Comparison of ENCODE assay signal across 25 mouse cellular contexts in the genomic region with DNA sequence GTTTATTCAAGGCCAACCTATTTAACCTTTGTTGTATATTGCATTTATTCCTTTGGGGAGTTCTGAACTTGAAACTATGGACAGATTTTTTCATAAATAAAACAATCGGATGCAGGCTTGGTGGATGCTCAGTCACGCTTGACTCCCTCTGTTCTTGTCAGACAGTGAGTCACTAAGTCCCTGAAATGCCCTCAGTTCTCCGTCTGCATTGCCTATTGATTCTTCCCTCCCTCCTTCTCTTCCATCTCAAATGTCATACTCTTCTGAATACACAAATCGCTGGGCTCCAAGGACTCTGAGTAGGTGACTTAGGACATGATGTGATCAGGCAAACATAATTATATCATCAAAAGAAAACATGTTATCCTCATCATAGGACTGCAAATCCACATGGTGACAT.
DNase-seq lines count a peak whose midpoint lies in the region; ATAC-seq and TF ChIP-seq lines count a peak whose summit lies in the region.
"Had no signal": no experiment of that assay in that cellular context is flagged by ENCODE, and none has a peak within 500 bp of the region (broad histone marks: within the 10 kb centered on the region; RNA-seq: fewer than 3 reads in every experiment).

No protein-coding gene starts in this region.

- H3K27ac ChIP-seq in hindbrain, embryonic 13.5 days, result peak overlapping the region; percentile 60; the same call in 1 of the 2 replicates
- no peak overlapping the region for H3K27ac ChIP-seq in hindbrain, embryonic 11.5 days (ENCODE audit: low read depth, low read length)
- no peak overlapping the region for H3K27ac ChIP-seq in lung, embryonic 14.5 days (ENCODE audit: low read depth)
- H3K27ac ChIP-seq in midbrain, embryonic 12.5 days (replicated peaks), result 0 out of 2 replicates have a peak overlapping the region, but pooled peaks have one; percentile 25
- H3K27ac ChIP-seq in midbrain, embryonic 10.5 days (replicated peaks), result no peak overlapping the region
- H3K27ac ChIP-seq: forebrain, embryonic 10.5 days; forebrain, embryonic 13.5 days; heart, adult 2 months; heart, embryonic 10.5 days had no signal

- no peak for DNase-seq in hindbrain, embryonic 11.5 days (ENCODE audit: low spot score)
- peak; percentile 19 for DNase-seq in lung, embryonic 14.5 days
- DNase-seq in lung, adult 18-20 months, result no peak
- DNase-seq in midbrain, embryonic 10.5 days (ENCODE audit: low spot score), result no peak
- peak; percentile 25 for DNase-seq in brain, embryonic 14.5 days (ENCODE audit: low read depth)
- no peak for DNase-seq in cerebellum, adult 11 months
- DNase-seq: adrenal gland, postnatal 10 days; adrenal gland, postnatal 36 days; B cell, adult 2 months; cerebellum, adult 18-20 months; cerebellum, adult 9-10 months; cerebellum, postnatal 14 days; gastrocnemius, postnatal 10 days; gastrocnemius, postnatal 36 days; heart, adult 2 months had no signal

- H3K27me3 ChIP-seq in hindbrain, embryonic 13.5 days, result no peaks in the 10 kb centered on the region
- no peaks in the 10 kb centered on the region for H3K27me3 ChIP-seq in hindbrain, embryonic 11.5 days (ENCODE audit: control insufficient read depth, insufficient read depth, low read length)
- no peaks in the 10 kb centered on the region for H3K27me3 ChIP-seq in lung, embryonic 14.5 days (ENCODE audit: insufficient read depth, low read length)
- no peaks in the 10 kb centered on the region for H3K27me3 ChIP-seq in midbrain, embryonic 12.5 days
- no peaks in the 10 kb centered on the region for H3K27me3 ChIP-seq in midbrain, embryonic 10.5 days (ENCODE audit: low read depth, poor library complexity, severe bottlenecking)
- H3K27me3 ChIP-seq: CH12.LX; forebrain, embryonic 13.5 days had no signal

- H3K9me3 ChIP-seq in hindbrain, embryonic 13.5 days, result no peaks in the 10 kb centered on the region; the same call in 1 of the 2 replicates
- H3K9me3 ChIP-seq in hindbrain, embryonic 11.5 days (ENCODE audit: control insufficient read depth, low read length), result no peaks in the 10 kb centered on the region
- no peaks in the 10 kb centered on the region for H3K9me3 ChIP-seq in lung, embryonic 14.5 days (ENCODE audit: low read depth, low read length)
- no peaks in the 10 kb centered on the region for H3K9me3 ChIP-seq in midbrain, embryonic 12.5 days
- H3K9me3 ChIP-seq in midbrain, embryonic 10.5 days (replicated peaks), result no peaks in the 10 kb centered on the region
- H3K9me3 ChIP-seq: forebrain, embryonic 10.5 days; forebrain, embryonic 13.5 days; G1E; heart, embryonic 10.5 days had no signal

- H3K4me1 ChIP-seq in hindbrain, embryonic 13.5 days (replicated peaks), result peaks cover 6% of the 10 kb centered on the region; the same call in 1 of the 2 replicates
- no peaks in the 10 kb centered on the region for H3K4me1 ChIP-seq in hindbrain, embryonic 11.5 days (replicated peaks; ENCODE audit: control insufficient read depth, insufficient read depth, low read length)
- H3K4me1 ChIP-seq in lung, embryonic 14.5 days (ENCODE audit: insufficient read depth), result peaks cover 9% of the 10 kb centered on the region; the same call in 1 of the 2 replicates
- H3K4me1 ChIP-seq in midbrain, embryonic 12.5 days, result no peaks in the 10 kb centered on the region
- peaks cover 5% of the 10 kb centered on the region; the same call in 1 of the 2 replicates for H3K4me1 ChIP-seq in midbrain, embryonic 10.5 days
- H3K4me1 ChIP-seq: forebrain, embryonic 10.5 days; forebrain, embryonic 13.5 days; heart, embryonic 10.5 days had no signal

- TF ChIP-seq POLR2A in brain, embryonic 14.5 days (IDR thresholded peaks at IDR 0.05; ENCODE audit: borderline replicate concordance, extremely low read depth, insufficient read depth, insufficient read length, poor library complexity, severe bottlenecking), result no peak

- no peak for TF ChIP-seq CTCF in lung, embryonic 14.5 days (IDR thresholded peaks at IDR 0.05; ENCODE audit: low read depth)
- no peak for TF ChIP-seq CTCF in brain, embryonic 14.5 days (IDR thresholded peaks at IDR 0.05; ENCODE audit: borderline replicate concordance, extremely low read depth, insufficient read depth, insufficient read length)

- H3K4me3 ChIP-seq in hindbrain, embryonic 13.5 days, result no peak overlapping the region
- H3K4me3 ChIP-seq in hindbrain, embryonic 11.5 days (ENCODE audit: low read depth, low read length), result no peak overlapping the region
- H3K4me3 ChIP-seq in lung, embryonic 14.5 days (ENCODE audit: low read depth, low read length), result no peak overlapping the region
- no peak overlapping the region for H3K4me3 ChIP-seq in midbrain, embryonic 12.5 days
- no peak overlapping the region for H3K4me3 ChIP-seq in midbrain, embryonic 10.5 days
- H3K4me3 ChIP-seq: forebrain, embryonic 10.5 days; forebrain, embryonic 13.5 days; heart, adult 2 months; heart, embryonic 10.5 days had no signal

- no peaks in the 10 kb centered on the region for H3K36me3 ChIP-seq in hindbrain, embryonic 13.5 days
- no peaks in the 10 kb centered on the region for H3K36me3 ChIP-seq in hindbrain, embryonic 11.5 days (ENCODE audit: control insufficient read depth, insufficient read depth, low read length)
- H3K36me3 ChIP-seq in lung, embryonic 14.5 days (ENCODE audit: insufficient read depth), result peaks cover 7% of the 10 kb centered on the region; the same call in 1 of the 2 replicates
- H3K36me3 ChIP-seq in midbrain, embryonic 12.5 days, result no peaks in the 10 kb centered on the region
- H3K36me3 ChIP-seq in midbrain, embryonic 10.5 days, result peaks cover 22% of the 10 kb centered on the region
- H3K36me3 ChIP-seq: G1E had no signal

- WGBS in hindbrain, embryonic 13.5 days, result 67% methylated on average over 4 of the region's 4 CpGs
- WGBS in hindbrain, embryonic 11.5 days, result 75% methylated on average over 4 of the region's 4 CpGs
- WGBS in lung, embryonic 14.5 days, result 65% methylated on average over 4 of the region's 4 CpGs
- WGBS in midbrain, embryonic 12.5 days, result 48% methylated on average over 4 of the region's 4 CpGs
- 54% methylated on average over 4 of the region's 4 CpGs for WGBS in midbrain, embryonic 10.5 days

- 0 out of 2 replicates have a peak, but pooled peaks have one; percentile 23 for ATAC-seq in hindbrain, embryonic 13.5 days (ENCODE audit: low FRiP score)
- no peak for ATAC-seq in hindbrain, embryonic 11.5 days (ENCODE audit: low FRiP score)
- no peak for ATAC-seq in lung, embryonic 14.5 days (ENCODE audit: insufficient read depth)
- ATAC-seq in midbrain, embryonic 12.5 days (ENCODE audit: low FRiP score, low read depth), result peak; percentile 63
- ATAC-seq: activated CD4-positive, CD25-positive, alpha-beta regulatory T cell, adult 4 months; forebrain, embryonic 13.5 days; forebrain, embryonic 16.5 days; intestine, postnatal 0 days had no signal

- no peak overlapping the region for H3K4me2 ChIP-seq in hindbrain, embryonic 13.5 days
- H3K4me2 ChIP-seq in hindbrain, embryonic 11.5 days (replicated peaks; ENCODE audit: low read depth, low read length), result no peak overlapping the region
- no peak overlapping the region for H3K4me2 ChIP-seq in lung, embryonic 14.5 days
- no peak overlapping the region for H3K4me2 ChIP-seq in midbrain, embryonic 12.5 days (replicated peaks)
- H3K4me2 ChIP-seq: forebrain, embryonic 13.5 days had no signal

- H3K9ac ChIP-seq in hindbrain, embryonic 13.5 days, result no peak overlapping the region
- H3K9ac ChIP-seq in hindbrain, embryonic 11.5 days (ENCODE audit: low read depth, low read length), result no peak overlapping the region
- no peak overlapping the region for H3K9ac ChIP-seq in lung, embryonic 14.5 days
- H3K9ac ChIP-seq in midbrain, embryonic 12.5 days (replicated peaks), result no peak overlapping the region
- H3K9ac ChIP-seq: forebrain, embryonic 13.5 days had no signal

Comparison
In these comparisons a context has a peak if more than half of its experiments do, and no peak if none do; other contexts are left out.
1. ATAC-seq: peak in hindbrain, embryonic 13.5 days (single experiment) and midbrain, embryonic 12.5 days (single experiment); none in hindbrain, embryonic 11.5 days (single experiment) and lung, embryonic 14.5 days (single experiment).
2. H3K27ac ChIP-seq: peak in hindbrain, embryonic 13.5 days (single experiment) and midbrain, embryonic 12.5 days (single experiment); none in hindbrain, embryonic 11.5 days (single experiment), lung, embryonic 14.5 days (single experiment) and midbrain, embryonic 10.5 days (single experiment).
3. DNase-seq: peak in lung, embryonic 14.5 days (single experiment) and brain, embryonic 14.5 days (single experiment); none in hindbrain, embryonic 11.5 days (single experiment), lung, adult 18-20 months (0 of 2), midbrain, embryonic 10.5 days (single experiment) and cerebellum, adult 11 months (single experiment).